Mouse (Mus musculus) frontal cortex, postnatal 14 days (tissue): ENCODE measurements around the gene Clcn1.

Source experiments
- DNase-seq, 2 experiments: peaks; one replicate each; pipeline ENCODE4 v3.0.0; 2022; ENCODE audit warnings: low spot score in 2 of 2

Clcn1 gene

DNA sequence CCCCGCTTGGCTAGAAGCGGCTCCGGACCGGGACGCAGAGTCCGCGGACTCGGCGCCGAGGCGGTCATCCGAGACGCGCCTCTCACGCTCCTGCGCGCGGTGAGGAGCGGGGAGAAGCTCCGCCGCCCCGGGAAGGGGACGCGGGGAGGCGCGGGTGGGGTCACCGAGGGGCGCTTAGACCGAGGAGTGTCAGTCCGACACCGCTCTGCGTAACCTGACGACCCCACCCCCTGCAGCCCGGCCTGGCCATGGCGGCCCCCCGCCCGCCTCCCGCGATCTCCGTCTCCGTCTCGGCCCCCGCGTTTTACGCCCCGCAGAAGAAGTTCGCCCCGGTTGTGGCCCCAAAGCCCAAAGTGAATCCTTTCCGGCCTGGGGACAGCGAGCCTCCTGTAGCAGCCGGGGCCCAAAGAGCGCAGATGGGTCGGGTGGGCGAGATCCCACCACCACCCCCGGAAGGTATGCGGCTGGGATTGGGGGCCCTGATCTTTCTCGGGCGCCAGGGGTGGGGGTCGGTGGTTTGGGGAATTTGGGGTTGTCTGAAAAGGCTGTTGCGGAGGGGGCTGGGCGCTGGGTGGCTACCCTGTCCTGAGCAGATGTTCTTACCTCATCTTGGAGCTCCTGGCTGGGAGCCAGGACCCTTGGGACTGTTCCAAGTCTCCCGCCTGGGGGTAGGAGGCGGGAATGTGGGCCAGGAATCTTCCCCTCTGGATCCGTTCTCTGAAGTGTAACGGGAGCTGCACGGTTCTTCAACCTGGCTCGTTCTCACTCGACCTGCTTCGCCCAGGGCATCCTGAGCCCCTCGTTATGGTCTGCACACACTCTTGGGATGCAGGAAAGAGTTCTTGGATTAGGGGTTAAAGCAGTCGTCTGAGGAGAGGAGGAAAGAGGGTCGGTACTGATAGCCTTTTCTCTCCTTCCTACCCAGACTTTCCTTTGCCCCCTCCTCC is 63.8 kb downstream of the Clcn1 start:
- peak; percentile 72 to 77 for DNase-seq

DNA sequence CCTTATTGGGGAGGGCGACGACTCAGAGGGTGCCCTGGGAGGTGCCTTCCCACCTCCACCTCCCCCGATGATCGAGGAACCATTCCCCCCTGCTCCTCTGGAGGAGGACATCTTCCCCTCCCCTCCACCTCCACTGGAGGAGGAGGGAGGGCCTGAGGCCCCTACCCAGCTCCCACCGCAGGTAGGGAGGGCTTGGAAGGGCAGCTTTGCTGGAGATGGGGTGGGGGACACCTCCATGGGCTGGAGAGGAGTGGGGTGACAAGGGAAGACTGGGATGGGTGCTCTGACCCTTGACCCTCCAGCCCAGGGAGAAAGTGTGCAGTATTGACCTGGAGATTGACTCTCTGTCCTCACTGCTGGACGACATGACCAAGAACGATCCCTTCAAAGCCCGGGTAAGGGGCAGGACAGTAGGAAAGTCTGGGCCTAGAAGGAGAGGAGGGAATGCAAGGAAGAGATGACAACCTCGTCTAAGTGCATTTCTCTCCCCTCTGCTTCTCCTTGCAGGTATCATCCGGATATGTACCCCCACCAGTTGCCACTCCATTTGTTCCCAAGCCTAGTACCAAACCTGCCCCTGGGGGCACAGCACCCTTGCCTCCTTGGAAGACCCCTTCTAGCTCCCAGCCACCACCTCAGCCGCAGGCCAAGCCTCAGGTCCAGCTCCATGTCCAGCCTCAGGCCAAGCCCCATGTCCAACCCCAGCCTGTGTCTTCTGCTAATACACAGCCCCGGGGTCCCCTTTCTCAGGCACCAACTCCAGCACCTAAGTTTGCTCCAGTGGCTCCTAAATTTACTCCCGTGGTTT is 64.7 kb downstream of the Clcn1 start:
- DNase-seq, result no peak

DNA sequence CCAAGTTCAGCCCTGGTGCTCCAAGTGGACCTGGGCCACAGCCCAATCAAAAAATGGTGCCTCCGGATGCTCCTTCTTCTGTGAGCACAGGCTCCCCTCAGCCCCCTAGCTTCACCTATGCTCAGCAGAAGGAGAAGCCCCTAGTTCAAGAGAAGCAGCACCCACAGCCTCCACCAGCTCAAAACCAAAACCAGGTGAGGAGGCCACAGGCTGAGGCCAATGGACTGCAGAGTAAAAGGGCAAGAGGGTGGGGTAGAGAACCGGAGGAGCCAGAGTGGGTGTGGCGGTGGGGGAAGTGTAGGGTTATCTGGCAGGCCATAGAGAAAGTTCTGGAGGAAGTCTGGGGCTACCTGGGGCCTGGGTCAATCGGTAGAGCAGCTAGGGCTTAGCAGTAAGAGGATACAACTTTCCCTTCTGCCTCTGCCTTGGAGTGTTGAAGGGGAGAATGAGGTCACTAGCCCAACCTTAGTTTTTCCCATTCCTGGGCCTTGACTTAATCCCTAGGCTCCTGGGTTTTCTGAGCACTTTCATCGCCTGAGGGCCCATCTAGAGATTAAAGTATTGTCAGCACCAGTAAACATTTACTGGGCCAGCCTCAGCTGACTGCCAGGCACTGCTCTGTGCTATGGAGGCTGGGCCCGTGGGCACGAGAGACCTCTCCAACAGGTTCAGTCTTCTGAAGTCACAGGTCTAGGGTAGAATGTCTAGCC is 65.4 kb downstream of the Clcn1 start:
- no peak for DNase-seq

DNA sequence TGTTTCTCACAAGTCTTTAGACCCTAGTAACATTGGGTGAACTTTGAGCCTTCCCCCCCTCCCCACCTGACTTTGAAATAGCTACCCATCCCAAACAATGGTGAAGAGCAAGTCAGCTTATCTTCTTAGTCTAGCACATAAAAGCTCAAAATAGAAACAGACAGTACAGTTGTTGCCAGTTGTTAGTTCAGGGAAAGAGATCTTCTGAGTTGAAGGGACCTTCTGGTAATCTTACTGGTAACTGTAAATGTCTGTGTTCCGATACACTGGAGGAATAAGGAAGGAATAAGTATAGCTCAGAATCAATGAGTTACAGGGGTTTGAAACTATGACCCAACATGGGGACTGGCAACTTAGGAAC is 66.0 kb downstream of the Clcn1 start:
- no peak for DNase-seq

DNA sequence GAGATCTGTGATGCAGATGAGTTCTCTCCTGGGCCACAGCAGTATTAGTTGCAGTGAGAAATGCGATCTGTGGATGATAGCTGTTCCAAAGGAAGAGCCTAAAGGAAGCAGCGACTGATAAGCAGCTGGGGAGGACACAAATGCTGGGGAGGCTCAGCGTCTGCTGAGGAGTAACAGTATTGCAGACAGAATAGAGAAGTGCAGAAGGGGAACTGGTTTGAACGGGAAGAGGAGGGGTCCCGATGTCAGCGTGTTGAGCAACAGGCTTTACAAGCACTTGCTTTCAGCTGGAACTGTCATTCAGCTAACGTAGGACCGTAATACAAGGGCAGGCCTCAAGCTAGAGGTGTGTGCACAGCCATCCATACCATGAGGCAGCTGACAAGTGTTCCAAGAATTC is 66.7 kb downstream of the Clcn1 start:
- DNase-seq, result no peak

DNA sequence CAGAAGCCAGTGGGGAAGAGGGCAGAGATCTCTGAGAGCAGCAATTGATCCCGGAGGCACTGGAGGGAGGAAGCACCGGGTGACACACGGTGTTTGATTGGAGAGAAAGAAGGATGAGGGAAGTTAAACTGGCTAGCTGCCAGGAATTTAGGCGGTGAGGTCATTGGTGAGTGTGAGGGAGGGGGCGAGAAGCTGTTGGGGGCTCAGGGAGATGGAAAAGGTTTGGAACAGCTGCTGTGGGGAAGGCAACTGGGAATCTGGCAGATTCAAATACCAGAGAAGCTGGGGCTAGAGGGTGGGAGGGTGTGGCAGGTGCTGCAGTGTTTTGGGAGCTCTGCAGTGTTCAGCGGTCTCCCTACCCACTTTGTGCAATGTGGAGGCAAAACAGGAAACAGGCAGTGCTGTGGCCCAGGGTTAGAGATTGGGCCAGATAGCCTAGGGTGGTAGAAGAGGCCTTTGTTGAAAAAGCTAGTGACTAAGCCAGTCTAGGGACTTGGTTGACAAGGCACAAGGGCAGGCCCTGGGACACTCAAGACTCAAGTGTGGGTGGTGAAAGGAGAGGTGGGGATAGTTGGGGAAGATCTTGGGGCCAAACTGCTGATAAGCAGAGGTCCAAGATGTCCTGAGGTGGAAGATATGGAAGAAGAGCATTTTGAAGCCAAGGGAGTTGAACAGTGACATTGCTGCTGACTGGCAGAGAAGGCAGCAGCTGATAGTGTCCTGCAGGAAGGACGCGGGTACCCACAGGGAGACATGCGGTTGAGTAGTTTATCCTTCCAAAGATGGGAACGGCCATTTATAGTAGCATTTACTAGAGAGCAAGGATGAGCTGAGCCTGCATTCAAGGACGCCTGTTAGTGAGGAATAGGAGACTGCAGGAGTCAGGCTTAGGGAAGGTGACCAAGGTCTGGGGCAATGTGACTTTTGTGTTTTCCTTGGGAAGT is 67.9 kb downstream of the Clcn1 start:
- DNase-seq, result no peak

DNA sequence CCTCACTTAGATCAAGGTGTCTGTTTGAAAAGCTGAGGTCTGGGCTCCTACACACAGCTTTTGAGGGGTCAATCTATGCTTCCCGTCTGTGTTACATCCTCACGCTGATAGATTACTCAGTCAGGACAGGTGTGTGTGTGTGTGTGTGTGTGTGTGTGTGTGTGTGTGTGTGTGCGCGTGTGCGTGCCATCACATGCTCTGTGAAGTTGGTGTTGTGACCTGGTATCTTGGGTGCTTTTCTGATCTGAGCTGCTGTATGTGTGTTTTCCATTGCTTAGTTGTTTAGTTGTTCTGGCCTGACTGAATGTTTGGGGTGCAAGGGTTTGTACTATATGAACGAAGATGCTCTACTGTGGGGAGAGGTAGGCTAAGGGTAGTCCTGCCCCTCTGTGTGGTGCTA is 68.9 kb downstream of the Clcn1 start:
- no peak for DNase-seq

DNA sequence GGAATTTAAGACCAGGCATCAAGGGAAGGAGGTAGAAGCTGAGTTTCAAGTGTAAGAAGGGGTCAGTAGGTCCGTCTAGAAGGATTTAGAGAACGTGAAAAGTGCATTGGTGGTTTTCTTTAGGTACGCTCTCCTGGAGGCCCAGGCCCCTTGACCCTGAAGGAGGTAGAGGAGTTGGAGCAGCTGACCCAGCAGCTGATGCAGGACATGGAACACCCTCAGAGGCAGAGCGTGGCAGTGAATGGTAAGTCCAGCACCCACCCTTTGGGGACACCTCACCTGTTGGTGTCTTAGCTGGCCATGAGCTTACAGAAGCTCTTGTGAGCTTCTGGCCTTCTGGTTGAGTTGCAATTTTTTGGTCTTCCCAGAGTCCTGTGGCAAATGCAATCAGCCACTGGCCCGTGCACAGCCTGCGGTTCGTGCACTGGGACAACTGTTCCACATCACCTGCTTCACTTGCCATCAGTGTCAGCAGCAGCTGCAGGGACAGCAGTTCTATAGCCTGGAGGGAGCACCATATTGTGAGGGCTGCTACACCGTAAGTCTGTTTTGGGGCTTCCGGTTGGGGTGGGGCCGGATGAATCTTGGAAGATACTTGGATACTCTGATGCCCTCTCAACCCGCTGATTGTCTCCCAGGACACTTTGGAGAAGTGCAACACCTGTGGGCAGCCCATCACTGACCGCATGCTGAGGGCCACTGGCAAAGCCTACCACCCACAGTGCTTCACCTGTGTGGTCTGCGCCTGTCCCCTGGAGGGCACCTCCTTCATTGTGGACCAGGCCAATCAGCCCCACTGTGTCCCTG is 69.5 kb downstream of the Clcn1 start:
- DNase-seq, result no peak

DNA sequence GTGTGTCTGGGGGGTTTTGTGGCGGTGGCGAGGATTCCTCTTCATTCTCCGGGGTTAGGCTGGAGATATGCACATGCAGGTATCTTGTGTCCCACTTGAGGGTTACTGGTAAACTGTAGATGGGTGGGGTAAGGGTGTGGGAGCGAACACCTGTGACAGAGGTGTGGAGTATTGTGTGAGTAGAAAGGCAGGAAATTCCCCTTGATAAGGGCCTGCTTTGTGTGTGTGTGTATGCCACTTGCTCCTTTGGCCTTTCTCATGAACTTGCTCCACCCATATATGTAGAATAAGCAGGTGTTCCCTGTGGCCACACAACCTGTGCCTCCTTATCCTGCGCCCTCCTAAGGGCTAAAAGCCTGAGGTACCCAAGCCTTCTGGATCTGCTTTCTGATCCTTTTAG is 70.4 kb downstream of the Clcn1 start:
- DNase-seq, result no peak

DNA sequence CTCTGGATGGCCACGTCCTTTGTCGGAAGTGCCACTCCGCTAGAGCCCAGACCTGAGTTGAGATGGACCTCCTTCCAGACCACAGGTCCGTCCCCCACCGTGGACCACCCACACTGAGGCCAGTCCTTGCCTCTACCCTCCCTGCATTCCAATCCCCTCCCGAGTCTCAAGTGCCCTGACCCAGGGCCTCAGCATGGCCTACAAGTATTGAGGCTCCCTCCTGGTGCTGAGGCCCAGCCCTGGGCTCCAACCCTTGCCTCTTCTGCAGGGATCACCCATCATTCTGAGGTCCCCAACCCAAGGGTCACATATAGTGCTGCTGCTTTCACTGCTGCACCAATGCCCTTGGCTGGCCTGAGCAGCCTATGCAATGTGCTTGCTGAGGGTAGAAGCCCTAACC is 71.4 kb downstream of the Clcn1 start:
- no peak for DNase-seq

DNA sequence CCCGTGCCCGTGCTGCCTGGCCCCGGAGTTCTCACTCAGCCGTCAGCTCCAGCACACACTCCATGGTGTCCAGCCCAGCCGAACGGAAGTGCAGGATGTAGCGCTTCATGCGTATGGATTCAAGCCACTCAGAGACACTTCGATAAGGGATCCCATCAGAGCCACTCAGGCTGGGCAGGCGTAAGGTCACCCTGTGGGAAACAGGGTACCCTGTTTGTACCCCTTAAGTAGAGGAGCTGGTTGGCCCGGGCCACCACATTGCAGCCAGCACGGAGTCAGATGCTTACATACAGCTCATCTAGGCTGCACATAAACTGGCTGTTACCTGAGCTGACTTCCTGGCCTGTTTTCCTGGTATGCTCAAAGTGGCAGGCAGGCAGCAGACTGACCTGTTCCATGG is 72.4 kb downstream of the Clcn1 start:
- no peak for DNase-seq

DNA sequence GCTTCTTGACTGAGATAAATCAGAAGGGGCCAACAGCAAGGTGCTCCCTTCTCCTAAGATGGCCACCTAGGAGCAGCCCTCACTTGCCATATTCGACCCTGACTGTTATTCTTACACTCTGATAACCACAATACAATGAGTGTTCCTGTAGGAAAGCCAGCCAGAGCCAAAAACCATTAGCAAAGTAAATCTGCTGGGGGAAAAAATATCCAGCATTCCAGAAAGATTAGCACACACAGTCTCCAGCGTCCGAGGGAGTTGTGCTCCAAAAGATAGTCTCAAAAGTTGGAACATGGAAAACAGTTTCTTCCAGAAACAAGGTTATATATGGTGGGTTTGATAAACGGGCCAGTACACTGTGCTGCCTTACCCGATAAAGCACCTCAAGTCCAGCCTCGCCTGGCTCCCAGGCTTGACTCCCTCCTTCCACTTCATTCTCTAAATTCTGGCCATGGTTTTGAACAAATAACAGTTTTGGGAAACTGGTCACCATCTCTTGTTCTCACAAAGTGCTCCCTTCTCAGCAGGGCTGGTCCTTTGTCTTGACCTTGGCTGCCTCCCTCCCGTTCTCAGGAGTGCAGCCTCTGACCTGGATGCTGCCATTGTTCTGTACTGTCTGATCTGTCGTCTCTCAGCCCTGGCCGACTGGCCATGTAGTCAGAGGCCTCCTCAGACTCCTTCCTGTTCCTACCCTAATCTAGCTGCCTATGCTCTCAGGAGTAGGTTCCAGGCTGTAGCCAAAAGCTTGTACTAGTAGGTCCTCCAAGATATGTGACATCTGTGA is 73.1 kb downstream of the Clcn1 start:
- no peak for DNase-seq

DNA sequence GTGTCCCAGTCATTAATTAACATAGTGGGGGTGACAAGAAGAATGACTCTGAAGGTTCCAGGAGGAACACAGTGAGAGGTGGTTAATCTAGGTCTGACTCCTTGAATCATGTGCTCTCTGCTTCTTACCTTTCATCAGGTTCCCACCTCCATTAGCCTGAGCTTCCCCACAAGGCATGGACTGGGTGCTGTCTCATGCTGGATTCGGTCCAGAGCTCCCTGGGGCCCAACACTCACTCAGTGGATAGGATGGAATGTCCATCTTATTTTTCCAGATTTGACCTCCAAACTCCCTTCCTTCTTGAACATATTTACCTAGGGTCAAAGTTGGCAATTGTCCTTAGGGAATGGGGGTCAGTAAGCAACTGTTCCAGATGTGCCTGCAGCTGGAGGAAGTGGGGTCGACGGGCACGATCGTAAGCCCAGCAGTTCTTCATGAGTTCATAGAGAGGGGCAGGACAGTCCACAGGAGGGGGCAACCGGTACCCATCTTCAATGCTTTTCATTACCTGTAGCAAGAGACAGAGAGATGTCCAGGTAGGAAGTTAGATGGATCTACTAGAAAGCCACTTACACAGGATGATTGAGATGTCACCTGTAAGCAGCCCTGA is 73.9 kb downstream of the Clcn1 start:
- DNase-seq, result no peak

DNA sequence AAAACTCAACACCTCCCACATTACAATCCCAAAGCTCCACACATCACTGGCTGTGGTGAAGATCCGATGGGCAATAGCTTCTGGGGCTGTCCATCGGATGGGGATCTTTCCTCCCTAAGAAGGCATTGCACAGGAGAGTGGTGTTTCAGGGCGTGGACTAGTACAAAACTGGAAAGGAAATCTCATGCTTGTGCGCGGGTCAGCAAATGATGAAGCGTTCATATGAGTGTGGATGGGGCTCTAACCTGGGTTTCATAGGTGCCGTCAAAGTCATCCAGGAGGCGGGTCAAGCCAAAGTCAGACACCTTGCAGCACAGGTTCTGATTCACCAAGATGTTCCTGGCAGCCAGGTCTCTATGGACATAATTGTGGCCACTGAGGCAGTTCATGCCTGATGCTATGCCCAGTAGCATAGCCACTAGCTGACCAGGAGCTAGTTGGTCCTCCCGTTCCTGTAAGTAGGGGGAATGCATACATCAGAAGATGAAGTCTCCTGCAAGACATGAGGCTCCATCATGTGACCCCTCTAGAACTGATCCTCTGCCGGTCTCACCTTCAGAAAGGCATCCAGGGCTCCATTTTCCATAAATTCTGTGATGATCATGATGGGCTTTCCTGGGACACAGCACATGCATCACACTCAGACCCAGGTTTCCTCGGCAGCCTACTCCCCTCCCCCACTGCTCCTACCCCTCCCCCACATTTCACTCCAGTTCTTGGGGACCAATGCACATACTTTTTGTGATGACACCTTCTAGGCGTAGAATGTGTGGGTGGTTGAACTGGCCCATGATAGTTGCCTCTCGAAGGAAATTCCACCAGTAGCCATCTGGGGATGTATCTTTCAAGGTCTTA is 74.8 kb downstream of the Clcn1 start:
- no peak for DNase-seq

DNA sequence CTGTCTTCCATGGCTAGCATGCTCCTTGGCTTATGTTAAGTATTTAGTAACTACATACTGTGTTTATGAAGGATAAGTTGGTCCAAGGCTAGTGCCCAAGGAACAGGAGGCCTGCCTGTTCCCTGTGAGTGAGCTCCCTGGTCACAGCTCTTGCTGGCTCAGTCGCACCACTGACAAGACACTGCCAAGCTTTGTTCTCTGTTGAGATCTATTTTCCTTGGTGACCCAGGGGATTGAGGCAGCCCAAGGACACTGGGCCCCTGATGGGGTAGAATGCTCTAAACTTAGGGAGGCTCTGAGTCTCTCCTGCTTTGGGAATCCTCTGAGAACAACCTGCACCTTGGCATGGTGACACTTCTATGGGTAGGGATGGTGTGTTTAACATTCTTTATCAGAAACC is 75.6 kb downstream of the Clcn1 start:
- no peak for DNase-seq

DNA sequence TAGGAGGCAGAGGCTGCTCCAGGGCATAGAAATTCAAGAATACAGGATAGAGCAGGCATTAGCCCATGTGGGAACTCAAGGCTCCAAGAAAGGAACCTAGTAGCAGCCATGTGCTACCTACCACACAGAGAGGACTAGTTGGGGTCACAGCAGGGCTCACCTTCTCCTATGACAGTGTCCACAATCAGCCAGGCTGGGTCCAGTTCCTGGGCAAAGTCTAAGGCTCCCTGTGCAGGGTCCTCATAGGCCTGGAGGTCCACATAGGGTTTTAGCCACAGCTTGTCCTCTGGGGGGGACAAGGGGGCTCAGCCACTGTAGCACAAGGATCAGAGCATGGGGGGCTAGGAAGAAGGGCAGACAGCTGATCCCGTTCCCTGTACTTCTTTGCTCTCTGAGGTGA is 76.0 kb downstream of the Clcn1 start:
- DNase-seq, result no peak

DNA sequence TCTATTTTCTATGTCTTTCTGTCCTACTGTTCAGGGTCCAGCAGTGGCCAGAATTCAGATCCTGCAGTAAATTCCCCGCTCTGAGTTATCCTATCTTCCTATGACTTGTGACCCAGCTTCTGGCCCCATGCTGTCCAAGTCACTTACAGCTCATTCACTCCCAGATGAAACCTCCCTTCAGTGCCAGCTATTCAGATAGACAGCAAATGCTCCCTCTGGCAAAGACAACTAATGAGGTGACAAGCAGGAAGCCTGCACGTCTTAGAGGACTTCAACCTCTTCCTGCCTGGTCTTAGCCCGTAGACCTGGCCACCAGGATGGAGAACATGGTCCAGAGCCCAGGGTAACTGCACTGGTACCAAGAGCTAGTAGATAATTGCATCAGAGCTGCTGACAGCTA is 76.5 kb downstream of the Clcn1 start:
- no peak for DNase-seq

DNA sequence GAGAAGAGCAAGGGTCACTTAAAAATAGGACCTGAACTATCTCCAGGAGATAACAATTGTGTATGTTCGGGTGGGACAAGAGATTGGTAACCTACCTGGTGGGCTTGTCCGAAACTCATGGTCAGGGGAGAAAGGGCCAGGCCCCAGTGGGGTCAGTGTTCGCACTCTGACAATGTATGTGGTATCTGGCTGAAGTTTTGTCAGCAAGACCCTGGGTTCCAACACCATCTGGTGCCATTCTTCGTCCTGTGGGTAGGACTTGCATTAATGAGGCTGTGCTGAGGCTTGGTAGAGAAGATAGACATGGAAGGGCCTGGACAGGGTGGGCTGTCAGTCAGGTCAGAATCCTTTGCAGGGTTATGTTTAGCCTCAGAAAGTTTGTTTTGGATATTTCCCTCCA is 77.6 kb downstream of the Clcn1 start:
- no peak for DNase-seq
